Mouse (Mus musculus) heart, postnatal 0 days (tissue): Measurements from ENCODE around the gene Scn3a.

Experiments
- CTCF ChIP-seq: IDR thresholded peaks from 2 replicates; pipeline ENCODE4 v1.5.1; 2016; ENCODE audit warnings: antibody characterized with exemption, control low read depth, low read depth
- EP300 ChIP-seq: IDR thresholded peaks from 2 replicates; pipeline ENCODE4 v1.6.1; 2016; ENCODE audit warnings: antibody characterized with exemption, low read depth

DNA sequence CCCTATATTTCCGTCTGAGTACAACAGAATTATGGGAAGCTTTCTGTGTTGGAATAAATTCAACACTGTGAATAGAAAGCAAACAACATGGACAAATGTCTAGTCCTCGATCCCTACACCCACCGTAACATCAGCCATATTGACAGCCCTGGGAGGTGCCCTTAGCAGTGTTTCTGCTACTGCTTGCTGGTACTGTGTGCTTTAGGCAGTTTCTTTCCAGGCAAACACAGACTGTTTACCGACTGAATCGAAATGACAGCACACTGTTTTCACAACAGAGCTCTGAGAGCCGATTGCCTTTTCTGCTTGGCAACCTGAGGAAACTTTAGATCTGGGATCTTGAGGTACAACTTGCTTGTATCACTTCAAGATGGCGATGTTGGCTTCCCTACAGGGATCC is 12.8 kb downstream of the Scn3a start:
- no peak for TF ChIP-seq CTCF
- no peak for TF ChIP-seq EP300
